Mouse (Mus musculus): Measurements from ENCODE around the gene Letmd1. TPM values are rescaled to one million over a fixed set of nuclear protein-coding genes. Genes with fewer than 3 reads are reported as not detected.

Letmd1 gene
- polyA plus RNA-seq, 1 experiment from 2014 or later = 15.3 TPM

GRCm38 (mm10) chr15:100446887-100447286, 21.9 kb upstream of the Letmd1 start:
- H3K4me3 ChIP-seq (ENCODE audit: low read depth, low read length) = no peak overlapping the region
- no peak overlapping the region for H3K9ac ChIP-seq (ENCODE audit: low read depth, low read length)
- no peak overlapping the region for H3K4me2 ChIP-seq (ENCODE audit: low read depth, low read length)
- no peak overlapping the region for H3K27ac ChIP-seq (ENCODE audit: low read length)
- H3K9me3 ChIP-seq (replicated peaks; ENCODE audit: control insufficient read depth, low read length) = no peaks in the 10 kb centered on the region
- 12% methylated on average over 2 of the region's 2 CpGs for WGBS (ENCODE audit: insufficient replicate concordance)
- H3K27me3 ChIP-seq (ENCODE audit: control insufficient read depth, insufficient read depth, low read depth, low read length) = no peaks in the 10 kb centered on the region
- ATAC-seq (ENCODE audit: low read depth) = no peak
- no peaks in the 10 kb centered on the region for H3K36me3 ChIP-seq (ENCODE audit: control insufficient read depth, insufficient read depth)
- H3K4me1 ChIP-seq (ENCODE audit: control insufficient read depth, low read depth, low read length) = peaks cover 10% of the 10 kb centered on the region

- H3K36me3 ChIP-seq (ENCODE audit: control insufficient read depth, insufficient read depth) = no peaks in the 10 kb centered on the region
- no peak overlapping the region for H3K27ac ChIP-seq (ENCODE audit: low read length)
- no peaks in the 10 kb centered on the region for H3K9me3 ChIP-seq (replicated peaks; ENCODE audit: control insufficient read depth, low read length)
- no peak overlapping the region for H3K4me2 ChIP-seq (ENCODE audit: low read depth, low read length)
- ATAC-seq (ENCODE audit: low read depth) = no peak
- H3K27me3 ChIP-seq (ENCODE audit: control insufficient read depth, insufficient read depth, low read depth, low read length) = no peaks in the 10 kb centered on the region
- peaks cover 6% of the 10 kb centered on the region for H3K4me1 ChIP-seq (ENCODE audit: control insufficient read depth, low read depth, low read length)
- WGBS (ENCODE audit: insufficient replicate concordance) = 64% methylated on average over 4 of the region's 4 CpGs
- no peak overlapping the region for H3K9ac ChIP-seq (ENCODE audit: low read depth, low read length)
- H3K4me3 ChIP-seq (ENCODE audit: low read depth, low read length) = no peak overlapping the region
Observed at GRCm38 (mm10) chr15:100448572-100448971, 20.3 kb upstream of the Letmd1 start.

- no peaks in the 10 kb centered on the region for H3K36me3 ChIP-seq (ENCODE audit: control insufficient read depth, insufficient read depth)
- 75% methylated on average over 3 of the region's 3 CpGs for WGBS (ENCODE audit: insufficient replicate concordance)
- ATAC-seq (ENCODE audit: low read depth) = no peak
Observed at GRCm38 (mm10) chr15:100449495-100449894, 19.3 kb upstream of the Letmd1 start.

GRCm38 (mm10) chr15:100451245-100451644, 17.6 kb upstream of the Letmd1 start:
- ATAC-seq (ENCODE audit: low read depth) = no peak
- Histone ChIP-seq H3K27me3 (ENCODE audit: control insufficient read depth, insufficient read depth, low read depth, low read length) (no peaks in the 10 kb centered on the region), H3K9ac (ENCODE audit: low read depth, low read length) (no peak overlapping the region), H3K4me1 (ENCODE audit: control insufficient read depth, low read depth, low read length) (no peaks in the 10 kb centered on the region), H3K36me3 (ENCODE audit: control insufficient read depth, insufficient read depth) (no peaks in the 10 kb centered on the region), H3K27ac (ENCODE audit: low read length) (no peak overlapping the region), H3K4me3 (ENCODE audit: low read depth, low read length) (no peak overlapping the region), H3K9me3 (replicated peaks; ENCODE audit: control insufficient read depth, low read length) (no peaks in the 10 kb centered on the region), H3K4me2 (ENCODE audit: low read depth, low read length) (no peak overlapping the region)
- WGBS (ENCODE audit: insufficient replicate concordance) = 72% methylated on average over 16 of the region's 16 CpGs

More at GRCm38 (mm10) chr15:100449495-100449894, 19.3 kb upstream of the Letmd1 start:
- no peak overlapping the region for H3K4me3 ChIP-seq (ENCODE audit: low read depth, low read length)
- no peak overlapping the region for H3K4me2 ChIP-seq (ENCODE audit: low read depth, low read length)
- H3K9ac ChIP-seq (ENCODE audit: low read depth, low read length) = no peak overlapping the region
- H3K27ac ChIP-seq (ENCODE audit: low read length) = no peak overlapping the region
- no peaks in the 10 kb centered on the region for H3K9me3 ChIP-seq (replicated peaks; ENCODE audit: control insufficient read depth, low read length)
- H3K4me1 ChIP-seq (ENCODE audit: control insufficient read depth, low read depth, low read length) = no peaks in the 10 kb centered on the region
- no peaks in the 10 kb centered on the region for H3K27me3 ChIP-seq (ENCODE audit: control insufficient read depth, insufficient read depth, low read depth, low read length)

- H3K27ac ChIP-seq (ENCODE audit: low read length) = no peak overlapping the region
- no peaks in the 10 kb centered on the region for H3K9me3 ChIP-seq (replicated peaks; ENCODE audit: control insufficient read depth, low read length)
- ATAC-seq (ENCODE audit: low read depth) = no peak
Observed at GRCm38 (mm10) chr15:100452486-100452885, 16.3 kb upstream of the Letmd1 start.

GRCm38 (mm10) chr15:100456356-100456991, 12.3 kb upstream of the Letmd1 start:
- no peaks in the 10 kb centered on the region for H3K36me3 ChIP-seq (ENCODE audit: control insufficient read depth, insufficient read depth)
- H3K9ac ChIP-seq (ENCODE audit: low read depth, low read length) = no peak overlapping the region
- H3K4me2 ChIP-seq (ENCODE audit: low read depth, low read length) = no peak overlapping the region
- H3K4me1 ChIP-seq (ENCODE audit: control insufficient read depth, low read depth, low read length) = peaks cover 18% of the 10 kb centered on the region
- ATAC-seq (ENCODE audit: low read depth) = no peak
- H3K9me3 ChIP-seq (replicated peaks; ENCODE audit: control insufficient read depth, low read length) = no peaks in the 10 kb centered on the region
- H3K27me3 ChIP-seq (ENCODE audit: control insufficient read depth, insufficient read depth, low read depth, low read length) = no peaks in the 10 kb centered on the region
- no peak overlapping the region for H3K27ac ChIP-seq (ENCODE audit: low read length)
- no peak overlapping the region for H3K4me3 ChIP-seq (ENCODE audit: low read depth, low read length)
- WGBS (ENCODE audit: insufficient replicate concordance) = 73% methylated on average over 7 of the region's 7 CpGs

More at GRCm38 (mm10) chr15:100452486-100452885, 16.3 kb upstream of the Letmd1 start:
- Histone ChIP-seq H3K4me2 (ENCODE audit: low read depth, low read length) (no peak overlapping the region), H3K36me3 (ENCODE audit: control insufficient read depth, insufficient read depth) (no peaks in the 10 kb centered on the region), H3K4me1 (ENCODE audit: control insufficient read depth, low read depth, low read length) (peaks cover 1% of the 10 kb centered on the region), H3K4me3 (ENCODE audit: low read depth, low read length) (no peak overlapping the region), H3K27me3 (ENCODE audit: control insufficient read depth, insufficient read depth, low read depth, low read length) (no peaks in the 10 kb centered on the region), H3K9ac (ENCODE audit: low read depth, low read length) (no peak overlapping the region)
- WGBS (ENCODE audit: insufficient replicate concordance) = 66% methylated on average over 11 of the region's 11 CpGs

GRCm38 (mm10) chr15:100457340-100457739, 11.5 kb upstream of the Letmd1 start:
- Histone ChIP-seq H3K36me3 (ENCODE audit: control insufficient read depth, insufficient read depth) (no peaks in the 10 kb centered on the region), H3K27ac (ENCODE audit: low read length) (no peak overlapping the region), H3K9me3 (replicated peaks; ENCODE audit: control insufficient read depth, low read length) (no peaks in the 10 kb centered on the region), H3K4me1 (ENCODE audit: control insufficient read depth, low read depth, low read length) (peaks cover 18% of the 10 kb centered on the region), H3K27me3 (ENCODE audit: control insufficient read depth, insufficient read depth, low read depth, low read length) (no peaks in the 10 kb centered on the region), H3K9ac (ENCODE audit: low read depth, low read length) (no peak overlapping the region), H3K4me3 (ENCODE audit: low read depth, low read length) (peak overlapping the region; percentile 21; the same call in 1 of the 2 replicates), H3K4me2 (ENCODE audit: low read depth, low read length) (peak overlapping the region; percentile 46)
- ATAC-seq (ENCODE audit: low read depth) = peak; percentile 47
- WGBS (ENCODE audit: insufficient replicate concordance) = 6% methylated on average over 17 of the region's 17 CpGs

- ATAC-seq (ENCODE audit: low read depth) = peak; percentile 14; the same call in 1 of the 2 replicates
- H3K9ac ChIP-seq (ENCODE audit: low read depth, low read length) = no peak overlapping the region
- no peak overlapping the region for H3K27ac ChIP-seq (ENCODE audit: low read length)
- H3K27me3 ChIP-seq (ENCODE audit: control insufficient read depth, insufficient read depth, low read depth, low read length) = no peaks in the 10 kb centered on the region
- WGBS (ENCODE audit: insufficient replicate concordance) = 28% methylated on average over 10 of the region's 10 CpGs
- peaks cover 18% of the 10 kb centered on the region for H3K4me1 ChIP-seq (ENCODE audit: control insufficient read depth, low read depth, low read length)
- no peaks in the 10 kb centered on the region for H3K9me3 ChIP-seq (replicated peaks; ENCODE audit: control insufficient read depth, low read length)
- H3K4me3 ChIP-seq (ENCODE audit: low read depth, low read length) = no peak overlapping the region
- H3K4me2 ChIP-seq (ENCODE audit: low read depth, low read length) = 0 out of 2 replicates have a peak overlapping the region, but pooled peaks have one; percentile 46
- no peaks in the 10 kb centered on the region for H3K36me3 ChIP-seq (ENCODE audit: control insufficient read depth, insufficient read depth)
Observed at GRCm38 (mm10) chr15:100458055-100458454, 10.8 kb upstream of the Letmd1 start.

- peak; percentile 80 for ATAC-seq (ENCODE audit: low read depth)
- Histone ChIP-seq H3K36me3 (ENCODE audit: control insufficient read depth, insufficient read depth) (no peaks in the 10 kb centered on the region), H3K9me3 (replicated peaks; ENCODE audit: control insufficient read depth, low read length) (no peaks in the 10 kb centered on the region), H3K27ac (ENCODE audit: low read length) (no peak overlapping the region), H3K27me3 (ENCODE audit: control insufficient read depth, insufficient read depth, low read depth, low read length) (no peaks in the 10 kb centered on the region), H3K4me2 (ENCODE audit: low read depth, low read length) (peak overlapping the region; percentile 64), H3K9ac (ENCODE audit: low read depth, low read length) (peak overlapping the region; percentile 26; the same call in 1 of the 2 replicates), H3K4me3 (ENCODE audit: low read depth, low read length) (peak overlapping the region; percentile 37; the same call in 1 of the 2 replicates), H3K4me1 (ENCODE audit: control insufficient read depth, low read depth, low read length) (peaks cover 18% of the 10 kb centered on the region)
- WGBS (ENCODE audit: insufficient replicate concordance) = 6% methylated on average over 12 of the region's 12 CpGs
Observed at GRCm38 (mm10) chr15:100460942-100461341, 7.9 kb upstream of the Letmd1 start.

Data from liver, embryonic 16.5 days (tissue).